Mouse (Mus musculus) intestine, embryonic 16.5 days (tissue): ENCODE data around the gene 2810006K23Rik. TPM values are rescaled to one million over a fixed set of nuclear protein-coding genes. Genes with fewer than 3 reads are reported as not detected.
"Not testable (repeated sequence)": the region's sequence is repeated elsewhere in the genome, so short reads cannot be mapped to it uniquely, and the experiment has no call there.

Experiments
- ATAC-seq: fragments of 200-750 bp; cut with Nextera tagmentation; 2 replicates; pipeline ENCODE4 v1.8.0; 2017; ENCODE audit warnings: moderate TSS enrichment, moderate library complexity
- H3K27ac ChIP-seq: fragments of 300-500 bp; sonication (generic); 2 replicates; pipeline ENCODE4 v1.5.1; 2014; ENCODE audit warnings: mild to moderate bottlenecking, low read length
- H3K27me3 ChIP-seq: fragments of 300-500 bp; sonication (generic); replicated peaks from 2 replicates; pipeline ENCODE4 v1.6.1; 2014; ENCODE audit warnings: low read length, control low read depth, mixed read lengths; ENCODE audit not compliant: control insufficient read depth, insufficient read depth
- H3K36me3 ChIP-seq: fragments of 300-500 bp; sonication (generic); 2 replicates; pipeline ENCODE4 v1.6.1; 2014; ENCODE audit warnings: low read length, control low read depth; ENCODE audit not compliant: control insufficient read depth, insufficient read depth
- H3K4me1 ChIP-seq: fragments of 300-500 bp; sonication (generic); 2 replicates; pipeline ENCODE4 v1.6.1; 2014; ENCODE audit warnings: low read length, control low read depth, mixed read lengths; ENCODE audit not compliant: control insufficient read depth, insufficient read depth
- H3K4me2 ChIP-seq: fragments of 300-500 bp; sonication (generic); 2 replicates; pipeline ENCODE4 v1.6.1; 2014; ENCODE audit warnings: low read depth, low read length, control low read depth
- H3K4me3 ChIP-seq: fragments of 300-500 bp; sonication (generic); 2 replicates; pipeline ENCODE4 v1.5.1; 2014; ENCODE audit warnings: mild to moderate bottlenecking, low read length
- H3K9ac ChIP-seq: fragments of 300-500 bp; sonication (generic); 2 replicates; pipeline ENCODE4 v1.6.1; 2014; ENCODE audit warnings: low read depth, low read length
- H3K9me3 ChIP-seq: fragments of 300-500 bp; sonication (generic); 2 replicates; pipeline ENCODE4 v1.6.1; 2016; ENCODE audit warnings: low read length, control low read depth; ENCODE audit not compliant: control insufficient read depth
- WGBS: fragments of 180-500 bp; shearing (Covaris S2); extraction: QIAGEN DNeasy Blood & Tissue Kit; methylation state at CpG from one replicate; pipeline ENCODE4 v1.1.7; 2014; 5-methylcytosine and 5-hydroxymethylcytosine counted together
- polyA plus RNA-seq: library from polyadenylated mRNA; unstranded; fragments of >200 nt; fragmentation: Nextera tagmentation; extraction: Ambion mirVana; gene quantifications from 2 replicates; pipeline ENCODE4 v1.2.1, GENCODE M21; 2015

Gene 2810006K23Rik
- polyA plus RNA-seq, 1 experiment from 2014 or later, result 14.9 TPM

DNA sequence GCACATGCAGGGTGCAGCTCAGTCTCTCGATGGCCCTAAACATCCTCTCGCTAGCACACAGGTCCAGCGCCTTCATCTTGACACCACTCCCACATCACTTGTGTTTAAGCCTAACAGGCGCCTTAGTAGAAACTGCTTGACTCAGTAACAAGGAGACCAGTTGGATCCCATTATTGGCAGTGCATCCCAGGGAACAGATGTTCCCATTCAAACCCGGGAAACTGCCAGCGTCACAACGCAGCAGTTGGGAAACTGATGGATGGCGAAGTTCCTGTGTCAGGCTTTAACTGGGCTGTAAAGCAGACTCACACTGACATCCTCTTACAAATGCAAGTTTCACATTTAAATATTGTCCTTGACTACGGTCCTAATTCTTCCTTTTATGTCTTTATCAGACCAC, 10.0 kb downstream of the 2810006K23Rik start:
- no peaks in the 10 kb centered on the region for H3K27me3 ChIP-seq
- no peak overlapping the region for H3K4me2 ChIP-seq
- H3K27ac ChIP-seq, result no peak overlapping the region; the same call in 1 of the 2 replicates
- 46% methylated on average over 9 of the region's 9 CpGs for WGBS
- no peaks in the 10 kb centered on the region for H3K9me3 ChIP-seq
- H3K36me3 ChIP-seq, result no peaks in the 10 kb centered on the region
- H3K9ac ChIP-seq, result no peak overlapping the region
- H3K4me1 ChIP-seq, result peaks cover 7% of the 10 kb centered on the region
- ATAC-seq, result peak; percentile 18; the same call in 1 of the 2 replicates
- H3K4me3 ChIP-seq, result no peak overlapping the region

GRCm38 (mm10) chr5:124338791-124339190, 10.9 kb downstream of the 2810006K23Rik start:
- H3K9ac ChIP-seq, result no peak overlapping the region
- no peaks in the 10 kb centered on the region for H3K36me3 ChIP-seq
- H3K27me3 ChIP-seq, result no peaks in the 10 kb centered on the region
- H3K4me2 ChIP-seq, result no peak overlapping the region
- 89% methylated on average over 8 of the region's 8 CpGs for WGBS
- no peaks in the 10 kb centered on the region for H3K9me3 ChIP-seq
- no peak for ATAC-seq
- H3K4me1 ChIP-seq, result peaks cover 7% of the 10 kb centered on the region
- H3K27ac ChIP-seq, result no peak overlapping the region
- H3K4me3 ChIP-seq, result no peak overlapping the region

- peak; percentile 53 for ATAC-seq
Measured at GRCm38 (mm10) chr5:124341753-124342339, 14.0 kb downstream of the 2810006K23Rik start.

DNA sequence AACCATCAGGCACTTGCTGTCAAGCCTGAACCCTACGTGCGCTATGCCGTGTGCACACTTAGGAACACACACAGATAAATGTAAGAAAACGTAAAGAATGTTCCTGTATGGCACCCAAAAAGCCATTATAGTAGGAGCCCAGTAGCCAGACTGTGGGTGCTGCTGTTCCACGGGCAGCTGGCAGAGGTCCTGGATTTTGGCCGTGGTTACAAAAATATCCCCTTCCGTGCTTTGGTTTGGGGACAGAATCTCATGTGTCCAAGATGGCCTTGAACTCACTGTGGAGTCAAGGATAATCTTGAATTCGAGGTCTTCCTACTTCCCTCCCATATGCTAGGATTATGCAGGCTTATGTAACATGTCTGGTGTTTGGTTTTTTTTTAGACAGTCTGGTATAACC, 15.0 kb downstream of the 2810006K23Rik start:
- Histone ChIP-seq H3K36me3 (peaks cover 4% of the 10 kb centered on the region; the same call in 1 of the 2 replicates), H3K4me2 (no peak overlapping the region), H3K9ac (no peak overlapping the region), H3K9me3 (no peaks in the 10 kb centered on the region), H3K4me1 (peaks cover 1% of the 10 kb centered on the region), H3K27ac (no peak overlapping the region), H3K4me3 (no peak overlapping the region), H3K27me3 (no peaks in the 10 kb centered on the region)
- ATAC-seq, result no peak
- 72% methylated on average over 8 of the region's 8 CpGs for WGBS

More at GRCm38 (mm10) chr5:124341753-124342339, 14.0 kb downstream of the 2810006K23Rik start:
- not testable (repeated sequence) for H3K36me3 ChIP-seq, H3K27me3 ChIP-seq, H3K9ac ChIP-seq, H3K9me3 ChIP-seq, H3K4me3 ChIP-seq, H3K4me1 ChIP-seq, H3K4me2 ChIP-seq, H3K27ac ChIP-seq
- 65% methylated on average over 6 of the region's 6 CpGs for WGBS

DNA sequence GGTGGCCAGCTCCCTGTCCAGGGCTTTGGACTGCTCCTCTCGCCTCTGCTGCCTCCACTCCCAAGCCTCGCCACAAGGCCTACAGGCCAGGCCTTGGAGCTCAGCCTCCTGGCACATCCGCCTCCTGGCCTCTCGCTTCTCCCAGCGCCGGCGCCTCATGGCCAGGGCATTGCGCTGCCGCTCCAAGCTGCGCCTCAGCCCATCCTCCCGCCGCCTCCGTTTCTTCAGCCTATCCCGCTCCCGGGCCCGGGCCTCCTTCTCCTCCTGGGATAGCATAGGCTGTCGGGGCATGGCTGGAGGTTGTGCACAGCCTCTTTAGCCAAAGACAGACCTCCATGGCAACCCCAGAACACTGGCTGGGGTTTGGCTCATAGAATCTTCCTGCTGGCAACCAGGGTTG, 21.3 kb downstream of the 2810006K23Rik start:
- WGBS, result 86% methylated on average over 17 of the region's 17 CpGs
- ATAC-seq, result no peak
- Histone ChIP-seq H3K4me2 (no peak overlapping the region), H3K27me3 (no peaks in the 10 kb centered on the region), H3K4me1 (peaks cover 20% of the 10 kb centered on the region), H3K9me3 (no peaks in the 10 kb centered on the region), H3K9ac (no peak overlapping the region), H3K4me3 (no peak overlapping the region), H3K27ac (no peak overlapping the region), H3K36me3 (peaks cover 17% of the 10 kb centered on the region)

DNA sequence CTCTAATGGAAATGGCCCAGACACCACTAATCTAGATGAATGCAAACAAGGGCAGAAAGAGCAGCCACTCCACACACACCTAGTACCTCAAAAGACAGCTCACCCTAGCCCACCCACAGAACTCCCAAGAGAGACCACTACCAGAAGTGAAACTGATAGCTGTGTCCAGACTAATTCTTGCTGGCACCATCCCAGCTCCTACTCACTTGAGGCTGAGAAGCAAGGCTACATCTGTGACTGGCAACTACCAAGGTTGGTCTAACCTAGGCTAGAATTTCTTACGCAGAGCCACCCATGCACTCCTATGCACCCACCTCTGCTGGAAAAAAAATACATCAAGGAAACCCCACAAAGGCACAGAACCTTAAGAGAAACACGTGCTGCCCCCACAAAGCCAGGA, 22.5 kb downstream of the 2810006K23Rik start:
- ATAC-seq, result no peak
- peaks cover 17% of the 10 kb centered on the region for H3K36me3 ChIP-seq
- H3K9ac ChIP-seq, result no peak overlapping the region
- WGBS, result 80% methylated on average over 2 of the region's 2 CpGs
- H3K9me3 ChIP-seq, result no peaks in the 10 kb centered on the region
- H3K27me3 ChIP-seq, result no peaks in the 10 kb centered on the region
- H3K4me1 ChIP-seq, result peaks cover 20% of the 10 kb centered on the region
- no peak overlapping the region for H3K4me3 ChIP-seq
- H3K4me2 ChIP-seq, result no peak overlapping the region; the same call in 1 of the 2 replicates
- peak overlapping the region; percentile 37 for H3K27ac ChIP-seq

DNA sequence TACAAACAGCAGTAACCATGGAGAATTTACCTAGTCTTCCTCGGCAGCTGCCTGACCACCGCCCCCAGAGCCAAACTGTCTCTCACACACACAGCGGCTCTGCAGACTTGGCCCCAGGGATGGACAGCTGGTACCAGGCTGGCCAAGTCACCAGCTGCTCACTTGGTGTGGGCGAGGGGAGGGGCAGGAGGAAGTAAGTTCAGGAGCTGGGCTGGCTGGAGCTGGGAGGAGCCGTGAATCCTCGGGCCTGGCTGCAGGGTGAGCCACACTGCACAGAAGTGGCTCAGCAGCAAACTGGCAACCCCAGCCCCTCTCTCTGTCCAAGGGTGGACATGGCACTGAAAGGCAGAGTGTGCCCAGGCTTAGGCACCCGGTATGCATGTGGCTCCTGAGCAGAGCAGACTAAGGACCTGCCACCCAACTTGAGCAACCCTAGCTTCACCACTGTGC, 23.2 kb downstream of the 2810006K23Rik start:
- no peaks in the 10 kb centered on the region for H3K9me3 ChIP-seq
- peak; percentile 28 for ATAC-seq
- H3K27ac ChIP-seq, result peak overlapping the region; percentile 96
- peak overlapping the region; percentile 96 for H3K4me2 ChIP-seq
- H3K36me3 ChIP-seq, result peaks cover 16% of the 10 kb centered on the region
- peak overlapping the region; percentile 90 for H3K4me3 ChIP-seq
- WGBS, result 13% methylated on average over 7 of the region's 7 CpGs
- H3K4me1 ChIP-seq, result peaks cover 20% of the 10 kb centered on the region
- peak overlapping the region; percentile 99 for H3K9ac ChIP-seq
- no peaks in the 10 kb centered on the region for H3K27me3 ChIP-seq

DNA sequence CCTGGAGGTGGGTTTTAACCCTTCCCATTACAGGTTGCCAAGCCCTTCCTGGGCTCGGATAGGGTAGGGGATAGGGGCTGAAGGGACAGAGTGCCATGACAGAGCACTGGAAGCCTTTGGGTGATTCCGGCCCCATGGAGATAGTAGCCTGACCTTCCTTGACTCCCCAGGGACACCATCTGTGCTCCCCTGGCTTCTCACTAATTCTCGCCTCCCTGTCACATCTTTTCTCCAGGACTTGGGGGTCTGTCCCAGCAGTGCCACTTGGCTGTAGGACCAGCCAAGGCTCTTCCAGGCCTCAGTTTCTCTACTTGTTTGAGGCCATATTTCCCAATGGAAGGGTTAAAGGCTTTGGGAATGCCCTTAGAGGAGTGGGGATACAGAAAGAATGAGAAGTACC, 23.7 kb downstream of the 2810006K23Rik start:
- Histone ChIP-seq H3K4me2 (peak overlapping the region; percentile 96), H3K9me3 (no peaks in the 10 kb centered on the region), H3K4me3 (peak overlapping the region; percentile 90), H3K36me3 (peaks cover 13% of the 10 kb centered on the region), H3K4me1 (peaks cover 20% of the 10 kb centered on the region), H3K9ac (peak overlapping the region; percentile 99), H3K27ac (peak overlapping the region; percentile 96), H3K27me3 (no peaks in the 10 kb centered on the region)
- no peak for ATAC-seq
- 40% methylated on average over 3 of the region's 3 CpGs for WGBS

GRCm38 (mm10) chr5:124352141-124352920, 24.4 kb downstream of the 2810006K23Rik start:
- Histone ChIP-seq H3K4me1 (peaks cover 20% of the 10 kb centered on the region), H3K36me3 (peaks cover 13% of the 10 kb centered on the region), H3K4me3 (peak overlapping the region; percentile 90), H3K4me2 (peak overlapping the region; percentile 96), H3K27ac (peak overlapping the region; percentile 96), H3K9ac (peak overlapping the region; percentile 99), H3K9me3 (no peaks in the 10 kb centered on the region), H3K27me3 (no peaks in the 10 kb centered on the region)
- peak; percentile 89 for ATAC-seq
- 1% methylated on average over 29 of the region's 30 CpGs for WGBS
